Mouse (Mus musculus) olfactory bulb, adult 2 months (tissue): ENCODE data around the gene Cryba1.

Source experiments
- CTCF ChIP-seq: fragments of 200-500 bp; IDR thresholded peaks from 2 replicates; pipeline ENCODE4 v1.5.1; 2012; ENCODE audit warnings: low read depth, mild to moderate bottlenecking, low read length, moderate library complexity; ENCODE audit not compliant: insufficient read depth
- POLR2A ChIP-seq: fragments of 200-500 bp; IDR thresholded peaks from 2 replicates; pipeline ENCODE4 v1.6.1; 2012; ENCODE audit warnings: mild to moderate bottlenecking, low read depth, low read length, moderate library complexity; ENCODE audit not compliant: insufficient read depth

GRCm38 (mm10) chr11:77760031-77760430, 34.9 kb upstream of the Cryba1 start:
- TF ChIP-seq CTCF (no peak), POLR2A (no peak)
